Mouse (Mus musculus): ENCODE measurements at regions not wholly inside any gene's neighbourhood (a gene's known extent, or its start where the extent isn't known, plus 50 kb on each side); places are given as distances from the start of the nearest gene placed in this dataset.

- TF ChIP-seq POLR2A (IDR thresholded peaks at IDR 0.05; ENCODE audit: insufficient read depth, low read depth, low read length) (no peak), CTCF (IDR thresholded peaks at IDR 0.05; ENCODE audit: insufficient read depth, low read depth, low read length) (no peak)
Observed at GRCm38 (mm10) chr3:115604267-115604666, 110.6 kb downstream of the S1pr1 start.

All from olfactory bulb, adult 2 months (tissue).